Mouse (Mus musculus) heart, embryonic 13.5 days (tissue): Measurements from ENCODE around the gene Snd1. TPM values are rescaled to one million over a fixed set of nuclear protein-coding genes. Genes with fewer than 3 reads are reported as not detected.

Source experiments
- ATAC-seq: fragments of 200-750 bp; cut with Nextera tagmentation; 2 replicates; pipeline ENCODE4 v1.8.0; 2017; ENCODE audit warnings: moderate TSS enrichment; ENCODE audit not compliant: insufficient number of reproducible peaks, low FRiP score, low TSS enrichment; ENCODE audit errors: extremely low read depth
- H3K27ac ChIP-seq: fragments of 300-500 bp; sonication (generic); replicated peaks from 2 replicates; pipeline ENCODE4 v1.5.1; 2015; ENCODE audit warnings: moderate library complexity, mild to moderate bottlenecking, inconsistent platforms
- H3K27me3 ChIP-seq: fragments of 300-500 bp; sonication (generic); replicated peaks from 2 replicates; pipeline ENCODE4 v1.6.1; 2015; ENCODE audit warnings: mild to moderate bottlenecking, inconsistent platforms
- H3K36me3 ChIP-seq: fragments of 300-500 bp; sonication (generic); 2 replicates; pipeline ENCODE4 v1.6.1; 2015; ENCODE audit warnings: mild to moderate bottlenecking, inconsistent platforms
- H3K4me1 ChIP-seq: fragments of 300-500 bp; sonication (generic); 2 replicates; pipeline ENCODE4 v1.6.1; 2015; ENCODE audit warnings: inconsistent platforms
- H3K4me2 ChIP-seq: fragments of 300-500 bp; sonication (generic); 2 replicates; pipeline ENCODE4 v1.6.1; 2015; ENCODE audit warnings: inconsistent platforms, mild to moderate bottlenecking, moderate library complexity
- H3K4me3 ChIP-seq: fragments of 300-500 bp; sonication (generic); 2 replicates; pipeline ENCODE4 v1.5.1; 2015; ENCODE audit warnings: moderate library complexity, mild to moderate bottlenecking, inconsistent platforms
- H3K9ac ChIP-seq: fragments of 300-500 bp; sonication (generic); 2 replicates; pipeline ENCODE4 v1.6.1; 2015; ENCODE audit warnings: inconsistent platforms, mild to moderate bottlenecking, moderate library complexity
- H3K9me3 ChIP-seq: fragments of 300-500 bp; sonication (generic); 2 replicates; pipeline ENCODE4 v1.6.1; 2016; ENCODE audit warnings: inconsistent platforms
- WGBS: fragments of 180-500 bp; shearing (Covaris S2); methylation state at CpG from one replicate; pipeline ENCODE4 v1.1.7; 2015; ENCODE audit warnings: mixed read lengths; 5-methylcytosine and 5-hydroxymethylcytosine counted together
- polyA plus RNA-seq: library from polyadenylated mRNA; unstranded; fragments of >200 nt; fragmentation: Nextera tagmentation; extraction: Ambion mirVana; gene quantifications from 2 replicates; pipeline ENCODE4 v1.2.1, GENCODE M21; 2015

Snd1 gene
- polyA plus RNA-seq, 1 experiment from 2014 or later, result 78.5 TPM

DNA sequence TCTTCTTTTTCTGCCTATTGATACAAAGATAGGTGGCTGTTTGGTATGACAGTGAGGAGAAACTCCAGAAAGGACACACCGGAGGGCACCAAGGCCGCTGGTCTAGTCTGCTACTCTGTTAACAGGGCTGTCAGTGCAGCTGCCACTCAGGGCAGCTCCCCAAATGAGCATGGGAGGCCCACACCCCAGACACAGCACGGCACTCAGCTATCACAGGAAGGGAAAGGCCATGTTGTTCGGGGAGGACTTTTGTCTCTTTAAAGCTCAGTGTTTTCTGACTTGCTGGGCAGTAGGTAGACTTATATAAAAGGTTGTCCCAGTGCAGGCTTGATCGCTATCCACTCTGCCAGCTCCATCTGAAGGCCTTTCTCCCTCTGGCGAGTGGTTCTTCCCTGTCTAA lies 312.2 kb downstream of the Snd1 start:
- Histone ChIP-seq H3K4me1 (peaks cover 85% of the 10 kb centered on the region), H3K27ac (peak overlapping the region; percentile 20; the same call in 1 of the 2 replicates)

DNA sequence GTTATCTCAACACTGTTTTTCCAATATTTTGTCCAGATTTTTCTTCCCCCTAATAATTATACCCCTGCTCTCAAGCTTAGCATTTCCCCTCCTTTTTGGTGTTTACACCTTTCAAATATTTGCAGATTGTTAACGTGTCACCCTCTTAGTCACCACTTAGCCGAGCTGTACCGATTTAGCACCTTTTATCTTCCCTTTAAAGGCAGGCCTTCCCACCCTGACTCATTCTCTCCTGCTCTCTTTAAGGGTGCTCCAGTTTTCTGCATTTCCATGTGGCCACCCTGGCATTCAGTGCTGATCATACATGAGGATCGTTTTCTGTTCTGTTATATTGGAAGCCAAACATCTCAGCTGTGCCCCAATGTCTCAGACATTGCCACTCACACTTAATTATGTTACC lies 314.7 kb downstream of the Snd1 start:
- 28% methylated on average over 4 of the region's 4 CpGs for WGBS
- Histone ChIP-seq H3K36me3 (no peaks in the 10 kb centered on the region), H3K27me3 (no peaks in the 10 kb centered on the region), H3K4me2 (no peak overlapping the region), H3K9me3 (no peaks in the 10 kb centered on the region), H3K4me3 (no peak overlapping the region), H3K9ac (no peak overlapping the region), H3K27ac (no peak overlapping the region), H3K4me1 (peaks cover 73% of the 10 kb centered on the region)
- no peak for ATAC-seq

More for the DNA sequence above, 312.2 kb downstream of the Snd1 start:
- WGBS, result 43% methylated on average over 6 of the region's 6 CpGs
- no peaks in the 10 kb centered on the region for H3K9me3 ChIP-seq
- H3K4me2 ChIP-seq, result no peak overlapping the region
- ATAC-seq, result no peak
- H3K4me3 ChIP-seq, result no peak overlapping the region
- H3K9ac ChIP-seq, result no peak overlapping the region
- no peaks in the 10 kb centered on the region for H3K27me3 ChIP-seq
- no peaks in the 10 kb centered on the region for H3K36me3 ChIP-seq

DNA sequence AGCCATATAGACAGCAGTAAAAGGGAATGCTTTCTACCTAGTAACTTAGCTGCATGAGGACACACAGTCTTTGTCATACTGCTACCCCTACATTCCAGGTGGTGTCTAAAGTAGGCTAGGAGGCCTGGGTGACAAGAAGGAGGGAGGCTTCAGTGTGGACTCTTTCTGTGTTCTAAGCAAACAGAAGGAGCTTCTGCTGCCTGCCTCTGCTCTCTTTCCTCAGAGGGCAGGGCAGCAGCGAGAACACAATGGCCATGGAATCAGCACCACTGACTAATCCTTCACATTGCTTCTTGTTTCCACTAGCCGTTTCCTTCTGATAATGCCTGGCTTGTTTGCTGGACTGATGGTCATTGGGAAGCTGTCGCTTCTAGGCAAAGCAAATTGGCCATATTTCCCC lies 316.2 kb downstream of the Snd1 start:
- peaks cover 70% of the 10 kb centered on the region for H3K4me1 ChIP-seq
- H3K9me3 ChIP-seq, result no peaks in the 10 kb centered on the region
- peaks cover 5% of the 10 kb centered on the region for H3K36me3 ChIP-seq
- H3K4me3 ChIP-seq, result no peak overlapping the region
- H3K4me2 ChIP-seq, result no peak overlapping the region
- WGBS, result 41% methylated on average over 3 of the region's 3 CpGs
- H3K9ac ChIP-seq, result no peak overlapping the region
- peak overlapping the region; percentile 73 for H3K27ac ChIP-seq
- no peaks in the 10 kb centered on the region for H3K27me3 ChIP-seq
- ATAC-seq, result no peak

DNA sequence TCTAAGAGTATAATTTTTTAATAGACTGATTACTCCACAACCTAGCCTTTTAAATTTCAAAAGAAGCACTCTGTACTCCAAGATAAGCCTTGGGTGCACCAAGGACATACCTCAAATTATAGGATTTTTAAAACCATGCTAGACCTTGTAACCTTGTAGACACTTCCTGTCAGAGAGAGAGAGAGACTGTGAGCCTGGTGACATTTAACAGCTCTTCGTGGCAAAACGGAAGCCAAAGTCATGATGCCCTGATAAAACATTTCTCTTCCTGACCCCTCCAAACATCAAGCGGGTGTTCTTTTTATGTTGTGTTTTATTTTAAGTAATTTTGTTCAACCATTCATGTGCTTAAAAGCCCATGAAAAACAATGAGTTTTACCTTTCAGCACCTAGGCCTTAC lies 316.9 kb downstream of the Snd1 start:
- Histone ChIP-seq H3K36me3 (peaks cover 11% of the 10 kb centered on the region), H3K27me3 (no peaks in the 10 kb centered on the region), H3K4me2 (no peak overlapping the region), H3K4me3 (no peak overlapping the region), H3K27ac (peak overlapping the region; percentile 60), H3K9me3 (no peaks in the 10 kb centered on the region), H3K4me1 (peaks cover 66% of the 10 kb centered on the region), H3K9ac (no peak overlapping the region)
- no peak for ATAC-seq
- WGBS, result 65% methylated on average over 3 of the region's 3 CpGs

DNA sequence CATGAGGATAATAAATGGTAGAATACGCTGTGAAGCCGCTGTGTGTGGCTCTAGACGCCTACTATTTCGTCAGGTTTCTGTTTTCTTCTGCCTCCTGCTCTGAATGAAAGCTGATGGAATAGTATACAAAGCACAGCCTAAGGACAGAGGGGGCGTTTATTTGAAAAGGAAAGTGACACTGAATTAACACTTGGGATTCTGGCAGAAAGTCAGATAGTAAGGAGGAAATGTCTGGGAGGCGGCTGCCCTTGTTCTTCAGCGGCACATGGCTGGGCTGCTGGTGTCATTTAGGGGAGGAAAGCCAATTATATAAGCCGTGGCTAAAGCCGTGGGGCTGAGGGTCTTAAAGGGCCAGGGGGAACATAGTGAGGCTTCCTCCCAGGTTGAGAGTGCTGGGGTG lies 320.4 kb downstream of the Snd1 start:
- H3K4me3 ChIP-seq, result no peak overlapping the region
- ATAC-seq, result no peak
- H3K27ac ChIP-seq, result no peak overlapping the region
- no peaks in the 10 kb centered on the region for H3K27me3 ChIP-seq
- H3K36me3 ChIP-seq, result peaks cover 19% of the 10 kb centered on the region
- no peak overlapping the region for H3K4me2 ChIP-seq
- no peaks in the 10 kb centered on the region for H3K9me3 ChIP-seq
- H3K4me1 ChIP-seq, result peaks cover 38% of the 10 kb centered on the region
- WGBS, result 36% methylated on average over 9 of the region's 9 CpGs
- no peak overlapping the region for H3K9ac ChIP-seq

DNA sequence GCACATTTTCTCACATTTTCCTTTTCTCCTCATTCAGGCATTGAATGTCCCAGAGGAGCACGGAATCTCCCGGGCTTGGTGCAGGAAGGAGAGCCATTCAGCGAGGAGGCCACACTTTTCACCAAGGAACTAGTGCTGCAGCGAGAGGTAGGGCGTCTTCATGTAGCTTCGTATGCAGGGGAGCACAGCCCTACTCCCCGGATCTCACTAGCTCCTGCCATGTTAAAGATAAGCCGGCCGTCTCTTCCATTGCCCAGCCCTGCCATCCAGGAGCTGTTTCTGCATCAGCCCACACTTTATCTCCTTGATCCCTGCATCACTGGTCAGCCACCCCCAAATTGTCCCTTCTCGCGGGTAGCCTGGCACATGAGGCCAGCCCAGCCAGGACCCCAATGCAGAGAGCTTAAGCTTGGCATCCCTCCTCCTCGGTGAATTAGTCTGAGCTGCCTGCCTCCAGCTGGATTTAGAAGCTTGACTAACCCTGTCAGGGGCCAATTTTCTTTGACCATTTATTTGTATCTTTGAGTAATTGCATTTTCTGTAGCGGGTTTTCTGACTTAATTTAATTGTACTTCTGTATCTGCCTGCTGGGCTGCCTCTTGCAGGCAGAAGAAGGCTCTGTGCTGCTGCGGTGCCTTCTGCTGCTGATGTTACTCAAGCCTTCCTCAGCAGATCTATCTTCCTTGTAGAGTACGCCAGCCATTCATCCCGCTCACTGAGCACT lies 321.0 kb downstream of the Snd1 start:
- Histone ChIP-seq H3K9me3 (no peaks in the 10 kb centered on the region), H3K9ac (no peak overlapping the region), H3K36me3 (peaks cover 19% of the 10 kb centered on the region), H3K4me3 (no peak overlapping the region), H3K4me1 (peaks cover 33% of the 10 kb centered on the region), H3K27ac (no peak overlapping the region), H3K4me2 (no peak overlapping the region), H3K27me3 (no peaks in the 10 kb centered on the region)
- WGBS, result 77% methylated on average over 16 of the region's 16 CpGs
- ATAC-seq, result no peak

DNA sequence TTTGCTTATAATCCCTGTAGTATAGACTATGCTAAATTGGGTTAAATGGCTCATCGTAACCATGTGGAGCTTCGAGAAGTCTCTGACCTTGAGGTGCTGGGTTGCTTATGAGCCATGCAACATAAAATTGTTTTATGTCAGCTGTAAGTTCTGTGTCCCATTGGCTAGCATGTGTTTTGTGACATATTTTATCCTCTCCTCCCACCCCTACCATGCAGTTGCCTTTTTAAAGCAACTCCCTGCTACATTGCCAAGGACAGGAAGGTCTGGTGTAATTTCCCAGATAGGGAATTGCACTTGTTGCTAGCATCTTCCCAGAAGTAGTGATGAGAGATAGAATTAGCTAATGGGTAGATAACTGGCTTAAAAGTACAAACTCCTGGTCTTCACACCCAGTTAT lies 324.9 kb downstream of the Snd1 start:
- Histone ChIP-seq H3K9me3 (no peaks in the 10 kb centered on the region), H3K9ac (no peak overlapping the region), H3K27me3 (no peaks in the 10 kb centered on the region), H3K4me3 (no peak overlapping the region), H3K36me3 (peaks cover 21% of the 10 kb centered on the region), H3K27ac (no peak overlapping the region), H3K4me1 (peaks cover 14% of the 10 kb centered on the region), H3K4me2 (no peak overlapping the region)
- ATAC-seq, result no peak
- 87% methylated on average over 2 of the region's 2 CpGs for WGBS

DNA sequence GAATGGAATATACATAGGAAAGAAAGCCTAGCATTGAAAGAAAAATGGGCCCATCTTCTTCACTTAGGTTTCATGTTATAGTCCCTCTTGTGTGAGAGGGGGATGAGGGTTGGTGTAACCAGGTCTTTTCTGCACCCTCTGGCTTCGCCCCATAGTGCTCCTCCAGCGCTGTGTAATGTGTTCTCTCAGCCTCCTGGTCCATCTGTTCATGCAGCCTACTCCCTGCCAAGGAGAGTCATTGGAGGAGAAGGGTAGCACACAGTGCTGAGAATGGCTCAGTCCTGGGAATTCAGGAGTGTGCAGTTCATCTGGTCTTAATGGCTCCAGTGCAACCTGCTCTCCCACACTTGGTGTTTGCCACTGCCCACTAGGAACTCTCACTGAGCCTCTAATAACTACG lies 326.0 kb downstream of the Snd1 start:
- no peaks in the 10 kb centered on the region for H3K9me3 ChIP-seq
- no peak overlapping the region for H3K27ac ChIP-seq
- no peak overlapping the region for H3K4me3 ChIP-seq
- no peak overlapping the region for H3K9ac ChIP-seq
- H3K36me3 ChIP-seq, result peaks cover 23% of the 10 kb centered on the region
- 89% methylated on average over 3 of the region's 3 CpGs for WGBS
- peaks cover 4% of the 10 kb centered on the region; the same call in 1 of the 2 replicates for H3K4me1 ChIP-seq
- no peaks in the 10 kb centered on the region for H3K27me3 ChIP-seq
- no peak overlapping the region for H3K4me2 ChIP-seq
- no peak for ATAC-seq

DNA sequence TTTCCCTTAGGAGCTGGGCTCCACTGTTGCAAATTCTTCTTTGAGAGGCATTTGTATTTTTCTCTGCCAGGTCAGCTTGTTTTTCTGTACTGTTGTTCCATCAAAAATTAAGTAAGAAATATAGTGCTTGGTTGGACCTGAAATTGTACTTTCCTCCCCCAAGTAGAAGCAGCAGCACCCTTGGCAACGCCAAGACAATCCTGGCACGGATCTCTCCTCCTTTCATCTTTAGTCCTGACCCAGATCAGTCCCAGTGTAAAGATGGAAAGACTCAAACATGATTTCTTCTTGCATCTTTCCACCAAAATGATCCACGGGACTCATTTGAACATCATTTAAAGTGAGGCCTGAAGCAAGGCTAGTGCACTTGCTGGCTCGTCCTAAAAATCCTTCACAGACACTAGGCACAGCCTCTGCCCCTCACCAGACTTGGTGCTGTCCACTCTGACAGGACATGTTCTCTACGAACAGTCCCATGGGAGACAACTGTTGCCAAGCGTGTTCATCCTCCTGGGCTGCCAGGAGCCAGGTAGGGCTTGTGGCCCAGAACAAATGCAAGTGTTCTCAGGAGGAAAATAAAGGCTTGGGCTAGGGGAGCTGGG lies 328.8 kb downstream of the Snd1 start:
- Histone ChIP-seq H3K27ac (no peak overlapping the region), H3K9ac (no peak overlapping the region), H3K4me1 (0 out of 2 replicates have a peak, but pooled peaks cover 4% of the 10 kb centered on the region), H3K9me3 (no peaks in the 10 kb centered on the region), H3K4me2 (no peak overlapping the region), H3K4me3 (no peak overlapping the region), H3K27me3 (no peaks in the 10 kb centered on the region), H3K36me3 (peaks cover 8% of the 10 kb centered on the region)
- WGBS, result 83% methylated on average over 6 of the region's 6 CpGs
- no peak for ATAC-seq

DNA sequence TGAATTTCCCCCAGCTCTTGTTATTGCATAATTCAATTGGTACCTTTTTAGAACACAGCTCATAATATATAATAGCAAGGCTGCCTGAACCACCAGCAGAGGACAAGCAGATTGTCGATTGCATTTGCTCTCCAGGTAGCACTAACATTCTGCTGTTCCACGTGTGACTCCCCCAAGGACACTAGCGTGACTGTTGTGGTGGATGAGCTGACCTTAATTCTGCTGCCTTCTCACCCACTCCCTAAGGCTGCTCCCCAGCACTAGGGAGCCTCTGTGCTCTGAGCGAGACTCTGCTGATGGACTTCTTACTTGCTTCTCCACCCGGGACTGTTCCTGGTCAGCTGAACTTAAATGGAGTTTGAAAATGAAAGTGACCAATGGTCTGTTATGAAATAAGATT lies 329.8 kb downstream of the Snd1 start:
- no peak for ATAC-seq
- WGBS, result 86% methylated on average over 5 of the region's 5 CpGs
- H3K9me3 ChIP-seq, result no peaks in the 10 kb centered on the region
- no peak overlapping the region for H3K4me2 ChIP-seq
- no peak overlapping the region for H3K27ac ChIP-seq
- H3K9ac ChIP-seq, result no peak overlapping the region
- H3K4me3 ChIP-seq, result no peak overlapping the region
- H3K27me3 ChIP-seq, result no peaks in the 10 kb centered on the region
- H3K36me3 ChIP-seq, result peaks cover 8% of the 10 kb centered on the region
- no peaks in the 10 kb centered on the region for H3K4me1 ChIP-seq

DNA sequence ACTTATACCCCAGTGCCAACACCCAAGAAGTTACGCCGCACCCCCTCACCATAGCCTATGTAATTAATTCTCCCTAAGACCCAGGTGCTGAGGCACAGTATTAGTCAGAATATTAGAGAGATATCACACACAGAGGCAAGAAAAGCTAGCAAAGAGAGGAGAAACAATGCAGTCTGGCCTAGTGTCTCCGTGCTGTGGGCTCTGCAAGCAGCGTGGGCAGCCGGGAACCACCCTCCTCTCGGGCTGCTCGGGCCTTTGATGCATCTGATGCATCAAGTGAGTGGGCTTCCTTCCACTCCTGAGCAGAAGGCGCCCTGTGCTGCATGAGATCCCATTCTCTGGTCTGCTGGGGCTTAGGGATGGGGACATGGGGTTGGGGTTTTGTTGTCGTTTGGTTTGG lies 338.1 kb downstream of the Snd1 start:
- H3K4me1 ChIP-seq, result peaks cover 48% of the 10 kb centered on the region
- ATAC-seq, result no peak
- H3K27me3 ChIP-seq, result no peaks in the 10 kb centered on the region
- WGBS, result 83% methylated on average over 9 of the region's 9 CpGs
- no peak overlapping the region for H3K27ac ChIP-seq
- no peak overlapping the region for H3K9ac ChIP-seq
- H3K9me3 ChIP-seq, result no peaks in the 10 kb centered on the region
- H3K36me3 ChIP-seq, result no peaks in the 10 kb centered on the region
- H3K4me3 ChIP-seq, result no peak overlapping the region
- no peak overlapping the region for H3K4me2 ChIP-seq

DNA sequence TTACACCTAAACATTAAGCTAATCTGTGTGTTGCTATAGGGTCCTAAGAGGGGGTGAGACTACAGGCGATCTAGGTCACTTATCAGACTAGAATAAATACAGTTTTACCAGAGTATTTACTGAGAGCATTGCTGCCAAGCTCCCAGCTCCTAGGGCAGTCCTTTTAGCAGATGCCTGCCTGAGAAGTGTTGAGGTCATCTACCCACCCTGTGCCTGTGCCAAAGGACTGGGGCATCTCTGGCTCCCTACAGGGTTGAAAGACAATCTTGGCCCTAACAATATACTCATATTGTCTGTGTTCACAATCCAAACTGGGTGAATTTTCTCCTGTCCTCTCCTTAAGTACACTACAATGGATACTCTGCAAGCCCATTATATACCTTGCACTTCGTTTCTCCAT lies 340.0 kb downstream of the Snd1 start:
- no peak for ATAC-seq
- Histone ChIP-seq H3K36me3 (no peaks in the 10 kb centered on the region), H3K4me3 (no peak overlapping the region), H3K4me1 (peaks cover 61% of the 10 kb centered on the region), H3K4me2 (no peak overlapping the region), H3K9me3 (no peaks in the 10 kb centered on the region), H3K27ac (no peak overlapping the region), H3K9ac (no peak overlapping the region), H3K27me3 (no peaks in the 10 kb centered on the region)
- WGBS, result 79% methylated on average over 2 of the region's 2 CpGs
